Mouse (Mus musculus) erythroblast, embryonic 14.5 days (primary cell): ENCODE data around the gene Dhx32.

Experiments used
- GATA1 ChIP-seq: IDR thresholded peaks from 2 replicates; pipeline ENCODE4 v1.6.1; 2012; ENCODE audit warnings: low read length, inconsistent platforms, mixed read lengths
- TAL1 ChIP-seq: IDR thresholded peaks from 3 replicates; pipeline ENCODE4 v1.6.1; 2012; ENCODE audit warnings: low read length, inconsistent platforms, mixed read lengths

DNA sequence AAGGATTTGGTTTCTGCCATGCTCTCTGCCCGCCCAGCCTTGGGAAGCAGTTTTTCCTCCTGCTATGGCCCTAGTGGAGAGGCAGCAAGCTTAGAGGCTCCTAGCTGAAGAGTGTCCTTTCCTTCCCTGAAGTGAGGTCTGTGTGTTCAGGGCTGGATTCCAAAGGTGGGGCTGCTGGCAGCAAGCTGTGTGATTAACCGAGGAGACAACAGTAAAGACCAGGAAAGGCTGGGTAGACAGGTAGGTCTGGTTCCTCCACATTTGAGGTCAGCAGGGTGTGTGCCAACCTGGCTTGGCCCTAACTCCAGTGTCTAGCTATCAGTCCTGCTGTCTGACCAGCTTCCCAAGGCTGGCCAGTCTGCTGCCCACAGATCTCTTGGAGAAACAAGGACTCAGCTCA lies 12.2 kb upstream of the Dhx32 start:
- TF ChIP-seq GATA1 (no peak), TAL1 (no peak)
